Mouse (Mus musculus): Measurements from ENCODE around the gene Atp8a2. TPM values are rescaled to one million over a fixed set of nuclear protein-coding genes. Genes with fewer than 3 reads are reported as not detected.
"Not testable (repeated sequence)": the region's sequence is repeated elsewhere in the genome, so short reads cannot be mapped to it uniquely, and the experiment has no call there.

The Atp8a2 gene
- polyA plus RNA-seq, 1 experiment = 17.4 TPM

GRCm38 (mm10) chr14:59630096-59630495 is 566.9 kb downstream of the Atp8a2 start:
- no peak for TF ChIP-seq POLR2A (IDR thresholded peaks at IDR 0.05; ENCODE audit: borderline replicate concordance, extremely low read depth, insufficient read depth, insufficient read length, poor library complexity, severe bottlenecking)
- TF ChIP-seq CTCF (IDR thresholded peaks at IDR 0.05; ENCODE audit: borderline replicate concordance, extremely low read depth, insufficient read depth, insufficient read length) = no peak
- no peak for DNase-seq (ENCODE audit: low read depth)

- no peak for DNase-seq (ENCODE audit: low read depth)
- TF ChIP-seq POLR2A (IDR thresholded peaks at IDR 0.05; ENCODE audit: borderline replicate concordance, extremely low read depth, insufficient read depth, insufficient read length, poor library complexity, severe bottlenecking) (no peak), CTCF (IDR thresholded peaks at IDR 0.05; ENCODE audit: borderline replicate concordance, extremely low read depth, insufficient read depth, insufficient read length) (no peak)
Measured at GRCm38 (mm10) chr14:59629308-59629707, 567.7 kb downstream of the Atp8a2 start.

- no peak for TF ChIP-seq CTCF (IDR thresholded peaks at IDR 0.05; ENCODE audit: borderline replicate concordance, extremely low read depth, insufficient read depth, insufficient read length)
- TF ChIP-seq POLR2A (IDR thresholded peaks at IDR 0.05; ENCODE audit: borderline replicate concordance, extremely low read depth, insufficient read depth, insufficient read length, poor library complexity, severe bottlenecking) = no peak
- peak; percentile 86 for DNase-seq (ENCODE audit: low read depth)
Measured at GRCm38 (mm10) chr14:59627823-59628222, 569.2 kb downstream of the Atp8a2 start.

- no peak for TF ChIP-seq POLR2A (IDR thresholded peaks at IDR 0.05; ENCODE audit: borderline replicate concordance, extremely low read depth, insufficient read depth, insufficient read length, poor library complexity, severe bottlenecking)
- no peak for TF ChIP-seq CTCF (IDR thresholded peaks at IDR 0.05; ENCODE audit: borderline replicate concordance, extremely low read depth, insufficient read depth, insufficient read length)
- peak; percentile 91 for DNase-seq (ENCODE audit: low read depth)
Measured at GRCm38 (mm10) chr14:59627142-59627680, 569.8 kb downstream of the Atp8a2 start.

- peak; percentile 89 for DNase-seq (ENCODE audit: low read depth)
- TF ChIP-seq CTCF (IDR thresholded peaks at IDR 0.05; ENCODE audit: borderline replicate concordance, extremely low read depth, insufficient read depth, insufficient read length) = no peak
- no peak for TF ChIP-seq POLR2A (IDR thresholded peaks at IDR 0.05; ENCODE audit: borderline replicate concordance, extremely low read depth, insufficient read depth, insufficient read length, poor library complexity, severe bottlenecking)
Measured at GRCm38 (mm10) chr14:59626711-59627110, 570.3 kb downstream of the Atp8a2 start.

GRCm38 (mm10) chr14:59625806-59626364 is 571.1 kb downstream of the Atp8a2 start:
- TF ChIP-seq POLR2A (IDR thresholded peaks at IDR 0.05; ENCODE audit: borderline replicate concordance, extremely low read depth, insufficient read depth, insufficient read length, poor library complexity, severe bottlenecking) (no peak), CTCF (IDR thresholded peaks at IDR 0.05; ENCODE audit: borderline replicate concordance, extremely low read depth, insufficient read depth, insufficient read length) (no peak)
- peak; percentile 85 for DNase-seq (ENCODE audit: low read depth)

- peak; percentile 94 for DNase-seq (ENCODE audit: low read depth)
- TF ChIP-seq POLR2A (IDR thresholded peaks at IDR 0.05; ENCODE audit: borderline replicate concordance, extremely low read depth, insufficient read depth, insufficient read length, poor library complexity, severe bottlenecking) (peak; percentile 95), CTCF (IDR thresholded peaks at IDR 0.05; ENCODE audit: borderline replicate concordance, extremely low read depth, insufficient read depth, insufficient read length) (peak; percentile 61)
Measured at GRCm38 (mm10) chr14:59625158-59625805, 571.7 kb downstream of the Atp8a2 start, which contains the start of gene Shisa2. Shisa2 (plus strand) TSS chr14:59625308.

- TF ChIP-seq CTCF (IDR thresholded peaks at IDR 0.05; ENCODE audit: borderline replicate concordance, extremely low read depth, insufficient read depth, insufficient read length) (no peak), POLR2A (IDR thresholded peaks at IDR 0.05; ENCODE audit: borderline replicate concordance, extremely low read depth, insufficient read depth, insufficient read length, poor library complexity, severe bottlenecking) (no peak)
- no peak for DNase-seq (ENCODE audit: low read depth)
Measured at GRCm38 (mm10) chr14:59624326-59624885, 572.6 kb downstream of the Atp8a2 start.

- no peak for DNase-seq (ENCODE audit: low read depth)
- no peak for TF ChIP-seq POLR2A (IDR thresholded peaks at IDR 0.05; ENCODE audit: borderline replicate concordance, extremely low read depth, insufficient read depth, insufficient read length, poor library complexity, severe bottlenecking)
- no peak for TF ChIP-seq CTCF (IDR thresholded peaks at IDR 0.05; ENCODE audit: borderline replicate concordance, extremely low read depth, insufficient read depth, insufficient read length)
Measured at GRCm38 (mm10) chr14:59616802-59617201, 580.2 kb downstream of the Atp8a2 start.

- DNase-seq (ENCODE audit: low read depth) = not testable (repeated sequence)
Measured at GRCm38 (mm10) chr14:59614149-59614548, 582.8 kb downstream of the Atp8a2 start.

GRCm38 (mm10) chr14:59612920-59613625 is 583.9 kb downstream of the Atp8a2 start:
- TF ChIP-seq POLR2A (IDR thresholded peaks at IDR 0.05; ENCODE audit: borderline replicate concordance, extremely low read depth, insufficient read depth, insufficient read length, poor library complexity, severe bottlenecking) = no peak
- peak; percentile 65; the same call in 1 of the 2 replicates for TF ChIP-seq CTCF (IDR thresholded peaks at IDR 0.05; ENCODE audit: borderline replicate concordance, extremely low read depth, insufficient read depth, insufficient read length)
- peak; percentile 72 for DNase-seq (ENCODE audit: low read depth)
